Mouse (Mus musculus) liver, embryonic 14.5 days (tissue): Measurements from ENCODE around the gene Sdk2. TPM values are rescaled to one million over a fixed set of nuclear protein-coding genes. Genes with fewer than 3 reads are reported as not detected.

Experiments
- ATAC-seq: fragments of 200-750 bp; cut with Nextera tagmentation; 2 replicates; pipeline ENCODE4 v1.8.0; 2017; ENCODE audit warnings: moderate number of reproducible peaks, mild to moderate bottlenecking, moderate library complexity; ENCODE audit not compliant: insufficient read depth
- DNase-seq, 3 experiments: peaks; one replicate each; pipeline ENCODE4 v3.0.0-alpha.2; 2012 to 2013; ENCODE audit warnings: low read depth in 3 of 3, low spot score in 3 of 3
- H3K27ac ChIP-seq: fragments of 300-500 bp; sonication (generic); 2 replicates; pipeline ENCODE4 v1.5.1; 2014; ENCODE audit warnings: moderate library complexity, mild to moderate bottlenecking, control low read depth, inconsistent platforms
- H3K27me3 ChIP-seq: fragments of 300-500 bp; sonication (generic); 2 replicates; pipeline ENCODE4 v1.6.1; 2014; ENCODE audit warnings: mild to moderate bottlenecking, low read length, moderate library complexity; ENCODE audit not compliant: control insufficient read depth, insufficient read depth
- H3K36me3 ChIP-seq: fragments of 300-500 bp; sonication (generic); replicated peaks from 2 replicates; pipeline ENCODE4 v1.6.1; 2014; ENCODE audit warnings: low read depth; ENCODE audit not compliant: control insufficient read depth, insufficient read depth
- H3K4me1 ChIP-seq, 2 experiments: fragments of 200-500 bp in 1 of 2; fragments of 300-500 bp in 1 of 2; sonication (generic) in 1 of 2; replicated peaks; 2 replicates each; pipeline ENCODE4 v1.6.1; 2012 to 2014; ENCODE audit warnings: antibody characterized with exemption in 1 of 2, inconsistent platforms in 1 of 2, low read length in 1 of 2; ENCODE audit not compliant: control insufficient read depth in 2 of 2, insufficient read depth in 2 of 2
- H3K4me2 ChIP-seq: fragments of 300-500 bp; sonication (generic); 2 replicates; pipeline ENCODE4 v1.6.1; 2014; ENCODE audit warnings: low read depth, mild to moderate bottlenecking, control low read depth, moderate library complexity
- H3K4me3 ChIP-seq, 2 experiments: fragments of 200-500 bp in 1 of 2; fragments of 300-500 bp in 1 of 2; sonication (generic) in 1 of 2; 2 replicates each; pipeline ENCODE4 v1.5.1; 2012 to 2014; ENCODE audit warnings: low read depth in 2 of 2, low read length in 2 of 2, mild to moderate bottlenecking in 2 of 2, control low read depth in 1 of 2, inconsistent platforms in 1 of 2, moderate library complexity in 1 of 2; ENCODE audit not compliant: insufficient read depth in 1 of 2
- H3K9ac ChIP-seq: fragments of 300-500 bp; sonication (generic); replicated peaks from 2 replicates; pipeline ENCODE4 v1.6.1; 2014; ENCODE audit warnings: mild to moderate bottlenecking, control low read depth, moderate library complexity
- H3K9me3 ChIP-seq: fragments of 300-500 bp; sonication (generic); 2 replicates; pipeline ENCODE4 v1.6.1; 2016; ENCODE audit warnings: low read length, mixed read lengths; ENCODE audit not compliant: control insufficient read depth
- CTCF ChIP-seq: IDR thresholded peaks from 2 replicates; pipeline ENCODE4 v1.5.1; 2016; ENCODE audit warnings: antibody characterized with exemption, low read depth, control low read depth
- EP300 ChIP-seq: IDR thresholded peaks from 2 replicates; pipeline ENCODE4 v1.6.1; 2016; ENCODE audit warnings: antibody characterized with exemption, low read depth
- WGBS: fragments of 180-500 bp; shearing (Covaris S2); extraction: QIAGEN DNeasy Blood & Tissue Kit; methylation state at CpG from one replicate; pipeline ENCODE4 v1.1.7; 2014; ENCODE audit not compliant: insufficient replicate concordance; 5-methylcytosine and 5-hydroxymethylcytosine counted together
- polyA plus RNA-seq, 2 experiments: library from polyadenylated mRNA; depleted of rRNA in 1 of 2; stranded (reverse) in 1 of 2; unstranded in 1 of 2; fragments of >200 nt; fragmentation: Nextera tagmentation in 1 of 2; extraction: Ambion mirVana in 1 of 2; gene quantifications; 2 replicates each; pipeline versions ENCODE4 v1.2.1 to v1.2.3; 2012 to 2014

Gene Sdk2
- polyA plus RNA-seq, 2 experiments: 0.09 to 0.13 TPM

DNA sequence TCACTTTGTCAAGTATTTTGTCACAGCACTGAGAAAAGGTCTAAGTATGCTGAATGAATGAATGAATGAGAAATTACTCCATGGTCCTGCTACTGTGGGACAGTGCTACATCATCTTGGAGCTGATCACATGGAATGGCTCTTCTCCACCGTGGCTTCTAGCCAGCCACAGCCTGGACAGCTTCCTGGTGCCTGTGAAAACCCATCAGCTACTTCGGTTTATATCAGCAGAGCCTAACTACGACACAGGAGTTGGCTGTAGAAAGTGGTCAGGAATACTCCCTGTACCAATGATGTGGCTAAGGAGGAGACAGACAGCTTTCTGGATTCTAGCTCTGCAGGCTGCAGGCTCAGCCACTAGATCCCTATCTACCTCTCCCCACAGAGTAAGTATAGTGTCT, 63.7 kb downstream of the Sdk2 start:
- Histone ChIP-seq H3K4me1 (no peaks in the 10 kb centered on the region), H3K27me3 (no peaks in the 10 kb centered on the region), H3K4me3 (no peak overlapping the region), H3K36me3 (no peaks in the 10 kb centered on the region), H3K4me2 (no peak overlapping the region), H3K9ac (no peak overlapping the region), H3K27ac (no peak overlapping the region), H3K9me3 (no peaks in the 10 kb centered on the region)
- TF ChIP-seq CTCF (no peak), EP300 (no peak)
- ATAC-seq (no peak), DNase-seq (no peak)
- WGBS: 47% methylated on average over 3 of the region's 3 CpGs

DNA sequence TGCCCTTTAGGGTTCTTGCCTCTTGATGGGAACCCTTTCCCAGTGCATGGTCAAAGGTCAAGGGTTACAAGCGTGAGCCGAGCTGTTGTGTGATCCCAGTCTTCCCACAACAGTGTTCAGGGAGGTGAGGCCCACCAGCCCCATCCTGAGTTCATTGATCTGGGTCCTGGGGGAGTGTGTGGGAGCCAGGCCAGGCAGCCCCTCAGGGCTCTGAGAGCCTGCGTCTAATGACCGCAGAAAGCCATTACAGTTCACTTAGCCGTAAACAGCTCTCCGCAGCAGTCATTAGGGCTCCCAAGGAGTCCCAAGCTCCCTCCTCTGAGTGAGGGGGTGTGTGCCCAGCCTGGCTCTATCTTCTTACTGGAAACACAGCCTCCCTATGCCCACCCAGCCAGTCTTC, 66.8 kb downstream of the Sdk2 start:
- H3K36me3 ChIP-seq: no peaks in the 10 kb centered on the region
- H3K4me1 ChIP-seq: no peaks in the 10 kb centered on the region
- H3K9me3 ChIP-seq: no peaks in the 10 kb centered on the region
- TF ChIP-seq CTCF: no peak
- no peak for TF ChIP-seq EP300
- ATAC-seq (no peak), DNase-seq (no peak)
- H3K27me3 ChIP-seq: no peaks in the 10 kb centered on the region
- H3K9ac ChIP-seq: no peak overlapping the region
- no peak overlapping the region for H3K27ac ChIP-seq
- H3K4me2 ChIP-seq: no peak overlapping the region
- WGBS: 65% methylated on average over 6 of the region's 6 CpGs
- no peak overlapping the region for H3K4me3 ChIP-seq

DNA sequence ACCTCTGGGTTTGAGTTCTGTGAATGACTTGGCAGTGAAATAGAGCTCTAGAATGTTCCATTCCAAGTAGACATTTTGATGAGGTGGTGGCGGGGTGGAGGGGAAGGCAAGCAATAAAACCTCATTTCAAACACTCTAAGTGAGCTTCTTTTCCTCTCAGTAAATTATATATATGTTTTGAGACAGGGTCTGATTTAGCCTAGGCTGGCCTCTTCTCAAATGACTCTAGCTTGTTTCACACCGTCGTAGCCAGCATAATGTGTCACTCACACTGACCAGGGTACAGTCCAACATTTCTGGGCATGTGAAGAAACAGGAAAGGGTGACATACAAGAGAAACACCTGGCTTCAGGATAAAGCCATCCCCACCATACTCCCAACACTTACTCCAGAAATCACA, 68.1 kb downstream of the Sdk2 start:
- no peak for DNase-seq
- Histone ChIP-seq H3K9ac (no peak overlapping the region), H3K9me3 (no peaks in the 10 kb centered on the region), H3K4me2 (no peak overlapping the region), H3K36me3 (no peaks in the 10 kb centered on the region), H3K27ac (no peak overlapping the region), H3K27me3 (no peaks in the 10 kb centered on the region), H3K4me1 (no peaks in the 10 kb centered on the region), H3K4me3 (no peak overlapping the region)
- no peak for ATAC-seq
- WGBS: 58% methylated on average over 3 of the region's 3 CpGs
- no peak for TF ChIP-seq EP300
- no peak for TF ChIP-seq CTCF

DNA sequence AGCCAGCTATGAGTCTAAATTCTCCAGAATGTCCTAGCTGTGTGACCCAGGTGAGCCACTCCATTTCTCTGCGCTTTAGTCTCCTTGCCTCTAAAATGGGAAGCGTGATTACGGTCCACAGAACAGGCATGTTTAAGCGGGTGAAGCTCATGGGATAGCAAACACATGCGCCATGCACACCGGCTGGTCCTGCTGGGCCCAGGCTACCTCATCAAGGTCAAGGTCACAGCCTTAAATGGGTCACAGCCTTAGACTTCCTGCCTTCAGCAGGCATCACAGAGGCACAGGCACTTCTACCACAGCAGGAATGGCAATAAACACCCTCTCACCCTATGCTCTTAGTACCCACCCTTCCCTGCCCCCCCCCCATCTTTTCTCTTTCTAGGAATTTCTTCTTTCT, 72.9 kb downstream of the Sdk2 start:
- DNase-seq: no peak
- H3K4me1 ChIP-seq: no peaks in the 10 kb centered on the region
- H3K4me2 ChIP-seq: no peak overlapping the region
- ATAC-seq: no peak
- H3K4me3 ChIP-seq: no peak overlapping the region
- H3K9me3 ChIP-seq: no peaks in the 10 kb centered on the region
- H3K9ac ChIP-seq: no peak overlapping the region
- no peak overlapping the region for H3K27ac ChIP-seq
- no peaks in the 10 kb centered on the region for H3K36me3 ChIP-seq
- TF ChIP-seq EP300 (no peak), CTCF (no peak)
- 72% methylated on average over 6 of the region's 6 CpGs for WGBS
- no peaks in the 10 kb centered on the region for H3K27me3 ChIP-seq

DNA sequence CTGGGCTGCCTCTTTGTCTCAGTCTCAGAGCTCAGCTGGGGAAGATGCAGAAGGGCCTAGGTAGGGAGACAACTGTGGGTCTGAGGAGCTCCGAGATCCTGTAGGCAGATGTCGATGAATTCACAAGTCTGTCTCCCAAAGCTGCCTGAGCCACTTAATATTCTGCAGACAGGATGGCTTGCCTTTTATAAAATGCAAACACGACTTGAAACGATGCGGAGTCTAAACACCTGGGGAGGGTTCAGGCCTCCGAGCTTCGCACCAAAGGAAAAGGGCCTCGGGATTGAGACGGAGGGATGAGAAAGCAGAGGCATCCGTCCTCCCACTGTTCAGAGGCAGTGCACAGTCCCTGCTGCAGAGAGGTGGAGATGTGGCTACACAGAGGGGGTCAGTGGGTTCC, 74.0 kb downstream of the Sdk2 start:
- no peak overlapping the region for H3K9ac ChIP-seq
- no peak overlapping the region for H3K4me3 ChIP-seq
- ATAC-seq (no peak), DNase-seq (no peak)
- H3K4me2 ChIP-seq: no peak overlapping the region
- H3K36me3 ChIP-seq: no peaks in the 10 kb centered on the region
- H3K27ac ChIP-seq: no peak overlapping the region
- H3K4me1 ChIP-seq: no peaks in the 10 kb centered on the region
- no peaks in the 10 kb centered on the region for H3K27me3 ChIP-seq
- TF ChIP-seq CTCF (no peak), EP300 (no peak)
- 69% methylated on average over 10 of the region's 10 CpGs for WGBS
- no peaks in the 10 kb centered on the region for H3K9me3 ChIP-seq

DNA sequence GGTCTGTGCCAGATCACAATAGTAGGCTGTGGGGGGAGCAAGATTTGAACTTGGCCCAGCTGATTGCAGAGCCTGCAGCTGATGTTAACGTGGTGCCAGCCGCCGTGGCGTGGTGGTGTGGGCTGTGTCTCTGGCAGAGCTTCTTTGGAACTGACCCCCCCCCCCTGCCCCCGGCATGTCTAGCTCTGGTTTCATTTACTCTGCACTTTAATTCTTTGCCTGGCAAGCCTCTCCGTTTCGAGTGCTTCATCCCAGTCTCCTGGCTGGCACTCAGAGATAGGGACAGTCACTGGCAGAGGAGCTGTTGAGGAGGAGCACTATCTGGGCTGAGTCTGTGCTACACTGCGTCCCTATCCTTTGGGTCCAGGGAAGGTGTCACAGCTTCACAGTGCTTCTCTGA, 75.0 kb downstream of the Sdk2 start:
- no peaks in the 10 kb centered on the region for H3K4me1 ChIP-seq
- no peak overlapping the region for H3K9ac ChIP-seq
- H3K4me2 ChIP-seq: no peak overlapping the region
- WGBS: 64% methylated on average over 8 of the region's 8 CpGs
- H3K27me3 ChIP-seq: no peaks in the 10 kb centered on the region
- TF ChIP-seq EP300 (no peak), CTCF (no peak)
- no peaks in the 10 kb centered on the region for H3K9me3 ChIP-seq
- no peak for ATAC-seq
- no peak overlapping the region for H3K4me3 ChIP-seq
- no peak for DNase-seq
- no peaks in the 10 kb centered on the region for H3K36me3 ChIP-seq
- H3K27ac ChIP-seq: no peak overlapping the region
